Mouse (Mus musculus): ENCODE measurements around the gene Pitpna. TPM values are rescaled to one million over a fixed set of nuclear protein-coding genes. Genes with fewer than 3 reads are reported as not detected.

Gene Pitpna
- polyA plus RNA-seq (2012) = 50.6 and 61.9 TPM in 2 replicates

GRCm38 (mm10) chr11:75587493-75588284, at the start of gene Pitpna:
Gene Pitpna, plus strand, starts transcription at chr11:75588097.

GRCm38 (mm10) chr11:75630645-75631229, 42.8 kb downstream of the Pitpna start, which contains the start of gene Inpp5k:
Gene Inpp5k, plus strand, starts transcription at chr11:75630988.

GRCm38 (mm10) chr11:75650311-75650710, 62.4 kb downstream of the Pitpna start, which contains the start of gene Myo1c:
Gene Myo1c, plus strand, starts transcription at chr11:75650504.

Other genes with a start within 250 kb of the Pitpna start
- gene Rpa1, start 239.8 kb upstream of the Pitpna start, polyA plus RNA-seq (2012) = 63.7 and 70.6 TPM in 2 replicates
- gene Smyd4, start 239.7 kb upstream of the Pitpna start, polyA plus RNA-seq (2012) = 1.0 and 1.1 TPM in 2 replicates
- 70.7 and 77.3 TPM in 2 replicates for gene Serpinf1, start 165.4 kb upstream of the Pitpna start, polyA plus RNA-seq (2012)
- 0.15 TPM in 1 of 2 replicates, not detected in the other for gene Serpinf2, start 148.5 kb upstream of the Pitpna start, polyA plus RNA-seq (2012)
- 19.9 and 22.9 TPM in 2 replicates for gene Wdr81, start 133.4 kb upstream of the Pitpna start, polyA plus RNA-seq (2012)
- gene Tlcd2, start 126.4 kb upstream of the Pitpna start, polyA plus RNA-seq (2012) = 4.8 and 6.5 TPM in 2 replicates
- 39.6 and 47.9 TPM in 2 replicates for gene Prpf8, start 101.3 kb upstream of the Pitpna start, polyA plus RNA-seq (2012)
- 1.1 and 1.7 TPM in 2 replicates for gene Rilp, start 78.0 kb upstream of the Pitpna start, polyA plus RNA-seq (2012)
- 15.1 and 16.1 TPM in 2 replicates for gene Scarf1, start 74.6 kb upstream of the Pitpna start, polyA plus RNA-seq (2012)
- gene Slc43a2, start 56.4 kb upstream of the Pitpna start, polyA plus RNA-seq (2012) = 11.7 and 18.5 TPM in 2 replicates
- 51.1 and 62.5 TPM in 2 replicates for gene Inpp5k, start 42.9 kb downstream of the Pitpna start, polyA plus RNA-seq (2012)
- gene Myo1c, start 62.4 kb downstream of the Pitpna start, polyA plus RNA-seq (2012) = 20.9 and 22.6 TPM in 2 replicates
- gene Crk, start 91.2 kb downstream of the Pitpna start, polyA plus RNA-seq (2012) = 90.4 and 104 TPM in 2 replicates
- 432 and 570 TPM in 2 replicates for gene Ywhae, start 144.8 kb downstream of the Pitpna start, polyA plus RNA-seq (2012)
- 0.01 TPM in 1 of 2 replicates, not detected in the other for gene Doc2b, start 208.0 kb downstream of the Pitpna start, polyA plus RNA-seq (2012)